Mouse (Mus musculus) intestine, embryonic 16.5 days (tissue): Measurements from ENCODE around the gene Epha10. TPM values are rescaled to one million over a fixed set of nuclear protein-coding genes. Genes with fewer than 3 reads are reported as not detected.
A peak's percentile ranks its signal among the peaks of the same experiment; 100 is the strongest.

Experiments
- ATAC-seq: fragments of 200-750 bp; cut with Nextera tagmentation; 2 replicates; pipeline ENCODE4 v1.8.0; 2017; ENCODE audit warnings: moderate TSS enrichment, moderate library complexity
- H3K27ac ChIP-seq: fragments of 300-500 bp; sonication (generic); 2 replicates; pipeline ENCODE4 v1.5.1; 2014; ENCODE audit warnings: mild to moderate bottlenecking, low read length
- H3K27me3 ChIP-seq: fragments of 300-500 bp; sonication (generic); replicated peaks from 2 replicates; pipeline ENCODE4 v1.6.1; 2014; ENCODE audit warnings: low read length, control low read depth, mixed read lengths; ENCODE audit not compliant: control insufficient read depth, insufficient read depth
- H3K36me3 ChIP-seq: fragments of 300-500 bp; sonication (generic); 2 replicates; pipeline ENCODE4 v1.6.1; 2014; ENCODE audit warnings: low read length, control low read depth; ENCODE audit not compliant: control insufficient read depth, insufficient read depth
- H3K4me1 ChIP-seq: fragments of 300-500 bp; sonication (generic); 2 replicates; pipeline ENCODE4 v1.6.1; 2014; ENCODE audit warnings: low read length, control low read depth, mixed read lengths; ENCODE audit not compliant: control insufficient read depth, insufficient read depth
- H3K4me2 ChIP-seq: fragments of 300-500 bp; sonication (generic); 2 replicates; pipeline ENCODE4 v1.6.1; 2014; ENCODE audit warnings: low read depth, low read length, control low read depth
- H3K4me3 ChIP-seq: fragments of 300-500 bp; sonication (generic); 2 replicates; pipeline ENCODE4 v1.5.1; 2014; ENCODE audit warnings: mild to moderate bottlenecking, low read length
- H3K9ac ChIP-seq: fragments of 300-500 bp; sonication (generic); 2 replicates; pipeline ENCODE4 v1.6.1; 2014; ENCODE audit warnings: low read depth, low read length
- H3K9me3 ChIP-seq: fragments of 300-500 bp; sonication (generic); 2 replicates; pipeline ENCODE4 v1.6.1; 2016; ENCODE audit warnings: low read length, control low read depth; ENCODE audit not compliant: control insufficient read depth
- WGBS: fragments of 180-500 bp; shearing (Covaris S2); extraction: QIAGEN DNeasy Blood & Tissue Kit; methylation state at CpG from one replicate; pipeline ENCODE4 v1.1.7; 2014; 5-methylcytosine and 5-hydroxymethylcytosine counted together
- polyA plus RNA-seq: library from polyadenylated mRNA; unstranded; fragments of >200 nt; fragmentation: Nextera tagmentation; extraction: Ambion mirVana; gene quantifications from 2 replicates; pipeline ENCODE4 v1.2.1, GENCODE M21; 2015

Epha10 gene
- polyA plus RNA-seq, 1 experiment from 2014 or later: 0.07 TPM

DNA sequence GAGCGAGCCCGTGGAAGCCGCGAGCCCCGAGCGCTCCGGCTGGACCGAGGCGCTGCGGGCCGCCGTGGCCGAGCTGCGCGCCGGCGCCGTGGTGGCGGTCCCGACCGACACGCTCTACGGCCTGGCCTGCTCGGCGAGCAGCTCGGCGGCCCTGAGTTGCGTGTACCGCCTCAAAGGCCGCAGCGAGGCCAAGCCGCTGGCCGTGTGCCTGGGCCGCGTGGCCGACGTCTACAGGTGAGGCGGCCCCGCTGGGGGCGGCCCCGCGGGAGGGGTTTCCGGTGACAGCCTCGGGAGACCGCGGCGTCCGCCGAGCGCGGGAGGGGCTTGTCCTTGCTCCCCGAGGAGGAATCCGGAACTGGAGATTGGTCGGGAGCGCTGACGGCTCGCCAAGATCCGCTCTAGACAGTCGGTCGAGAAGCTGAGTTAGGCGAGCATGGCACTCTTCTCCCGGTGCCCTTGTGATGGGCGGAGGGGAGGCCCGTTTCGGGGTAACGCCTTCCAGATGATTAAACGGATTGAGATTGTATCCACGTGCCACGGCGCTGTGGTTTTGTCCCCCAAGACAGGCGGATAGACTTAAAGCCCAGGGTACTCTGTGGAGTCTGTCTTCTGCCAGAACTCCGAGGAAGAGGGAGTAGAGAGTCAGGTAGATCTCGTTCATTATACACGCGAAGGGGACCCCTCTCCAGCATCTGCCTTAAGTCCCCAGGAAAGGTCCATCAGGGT, 29.6 kb upstream of the Epha10 start, which contains the start of gene 1110065P20Rik:
TSS of gene 1110065P20Rik (minus strand) at position 264 of the 726 bp plus-strand sequence.
- Histone ChIP-seq H3K9me3 (no peaks in the 10 kb centered on the region), H3K27ac (peak within 1 kb of the TSS; percentile 89), H3K36me3 (peaks cover 5% of the 10 kb centered on the region; the same call in 1 of the 2 replicates), H3K27me3 (no peaks in the 10 kb centered on the region), H3K4me2 (peak within 1 kb of the TSS; percentile 86), H3K4me3 (peak within 1 kb of the TSS; percentile 90), H3K4me1 (peaks cover 11% of the 10 kb centered on the region), H3K9ac (peak within 1 kb of the TSS; percentile 89)
- peak; percentile 86 for ATAC-seq
- under 1% methylated on average over 75 of the region's 75 CpGs for WGBS

DNA sequence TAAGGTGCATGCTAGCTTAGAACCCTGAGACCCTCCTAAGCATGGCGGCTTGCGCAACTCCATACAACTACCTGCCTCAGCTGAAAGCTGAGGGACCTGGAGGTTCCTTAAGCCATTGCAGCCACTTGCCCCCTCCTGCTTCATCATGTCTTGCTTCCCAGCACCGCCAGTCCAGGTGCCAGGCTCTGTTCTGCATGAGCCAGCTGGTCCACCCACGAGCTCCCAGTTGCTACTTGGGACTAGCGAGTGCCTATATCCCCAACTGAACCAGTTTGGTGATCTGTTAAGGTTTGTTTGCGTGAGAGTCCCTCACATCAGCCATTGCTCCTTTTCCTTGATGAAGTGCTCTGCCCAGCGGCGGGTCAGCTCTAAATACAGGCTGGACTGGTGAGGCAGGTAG, 24.4 kb upstream of the Epha10 start:
- 94% methylated on average over 8 of the region's 8 CpGs for WGBS

DNA sequence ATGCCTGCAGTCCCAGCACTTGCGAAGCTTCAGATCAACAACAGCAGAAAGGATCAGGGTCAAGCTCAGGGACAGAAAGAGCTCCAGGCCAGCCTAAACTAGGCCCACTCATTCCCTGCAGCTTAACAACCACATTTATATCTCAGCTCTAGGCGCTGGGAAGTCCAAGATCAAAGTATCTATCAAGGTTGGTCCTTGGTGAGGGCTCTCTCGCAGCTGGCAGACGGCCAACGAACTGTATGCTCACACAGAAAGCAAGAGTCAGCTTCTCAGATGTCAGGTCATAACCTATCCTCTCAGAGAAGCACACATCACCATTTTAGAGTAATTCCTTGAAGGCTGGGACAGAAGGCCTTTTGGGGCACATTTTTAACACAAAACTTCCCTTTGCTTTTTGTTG, 22.3 kb upstream of the Epha10 start:
- 54% methylated on average over 5 of the region's 5 CpGs for WGBS
- ATAC-seq: no peak
- Histone ChIP-seq H3K27me3 (peaks cover 25% of the 10 kb centered on the region), H3K4me2 (no peak overlapping the region), H3K4me3 (no peak overlapping the region), H3K4me1 (peaks cover 5% of the 10 kb centered on the region; the same call in 1 of the 2 replicates), H3K9me3 (no peaks in the 10 kb centered on the region), H3K36me3 (peaks cover 12% of the 10 kb centered on the region; the same call in 1 of the 2 replicates), H3K27ac (no peak overlapping the region), H3K9ac (no peak overlapping the region)

More for the DNA sequence above, 24.4 kb upstream of the Epha10 start:
- no peaks in the 10 kb centered on the region for H3K9me3 ChIP-seq
- peaks cover 8% of the 10 kb centered on the region for H3K27me3 ChIP-seq
- no peak overlapping the region for H3K27ac ChIP-seq
- no peak overlapping the region for H3K4me3 ChIP-seq
- no peak overlapping the region for H3K9ac ChIP-seq
- ATAC-seq: no peak
- no peak overlapping the region for H3K4me2 ChIP-seq
- peaks cover 6% of the 10 kb centered on the region for H3K4me1 ChIP-seq
- peaks cover 12% of the 10 kb centered on the region; the same call in 1 of the 2 replicates for H3K36me3 ChIP-seq

DNA sequence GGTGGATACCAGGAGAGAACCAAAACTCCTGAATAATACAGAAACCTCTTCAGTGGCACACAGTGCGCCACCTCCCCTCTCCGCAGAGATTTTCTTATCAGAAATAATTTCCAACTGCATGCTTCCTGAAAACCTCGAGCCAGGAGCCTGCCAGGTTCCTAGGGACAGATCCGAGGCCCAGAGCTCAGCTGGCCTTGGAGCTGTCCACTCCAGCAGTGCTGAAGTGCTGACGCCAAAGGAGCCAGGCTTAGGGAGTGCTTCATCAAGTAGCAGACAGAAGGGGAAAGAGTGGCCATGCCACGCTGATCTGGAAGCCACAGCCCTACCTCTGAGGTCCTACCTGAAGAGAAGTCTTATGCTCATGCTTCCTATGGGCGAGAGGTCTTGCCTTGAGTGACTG, 20.3 kb upstream of the Epha10 start:
- Histone ChIP-seq H3K4me2 (no peak overlapping the region), H3K4me3 (no peak overlapping the region), H3K9me3 (no peaks in the 10 kb centered on the region), H3K36me3 (peaks cover 9% of the 10 kb centered on the region; the same call in 1 of the 2 replicates), H3K4me1 (peaks cover 5% of the 10 kb centered on the region; the same call in 1 of the 2 replicates), H3K27ac (no peak overlapping the region), H3K27me3 (peaks cover 29% of the 10 kb centered on the region), H3K9ac (no peak overlapping the region)
- peak; percentile 49 for ATAC-seq
- WGBS: 8% methylated on average over 7 of the region's 7 CpGs

DNA sequence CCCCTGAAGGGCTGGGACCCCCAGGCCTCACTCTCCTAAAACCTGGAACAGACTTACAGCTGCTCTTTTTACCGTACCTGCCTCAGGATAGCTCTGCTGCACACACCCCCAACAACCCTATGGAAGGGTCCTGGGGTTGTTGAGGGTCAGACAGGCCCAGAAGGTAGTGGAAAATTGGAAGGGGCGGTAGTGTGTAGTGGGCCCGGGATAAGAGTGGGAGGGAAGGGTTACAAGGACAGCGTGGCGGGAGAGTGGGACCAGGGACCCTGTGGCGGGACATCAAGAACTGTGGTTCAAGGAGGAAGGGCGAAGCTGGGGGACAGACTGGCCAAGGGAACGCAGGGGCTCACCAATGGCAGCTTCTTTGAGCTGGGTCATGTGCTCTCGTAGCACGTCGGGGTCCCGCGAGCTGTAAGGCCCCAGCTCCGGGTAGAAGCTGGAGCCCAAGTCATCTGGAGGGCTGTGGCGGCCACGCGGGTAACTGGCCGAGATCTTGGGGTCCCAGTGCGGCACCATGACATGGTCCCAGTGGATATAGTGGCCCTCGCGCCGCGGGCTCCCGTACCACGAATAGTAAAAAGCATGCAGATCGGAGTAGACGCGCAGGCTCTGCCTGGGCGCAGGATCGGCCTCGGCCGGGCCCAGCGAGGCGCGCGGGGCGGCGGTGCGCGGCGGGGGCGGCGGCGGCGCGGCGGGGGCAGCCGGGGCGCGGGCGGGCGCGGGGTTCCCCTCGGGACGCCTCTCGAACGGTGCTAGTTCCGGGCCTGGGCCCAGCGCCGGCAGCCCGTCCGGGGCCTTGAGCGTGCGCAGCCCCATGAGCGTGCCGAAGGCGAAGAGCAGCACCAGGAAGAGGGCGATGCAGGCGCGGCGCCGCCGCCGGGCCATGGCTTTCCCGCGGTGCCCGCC, 19.2 kb upstream of the Epha10 start, which contains the start of gene Maneal:
TSS of gene Maneal (minus strand) at position 889 of the 906 bp plus-strand sequence.
- 7% methylated on average over 38 of the region's 77 CpGs for WGBS
- H3K9me3 ChIP-seq: no peaks in the 10 kb centered on the region
- ATAC-seq: peak; percentile 18; the same call in 1 of the 2 replicates
- peak within 1 kb of the TSS; percentile 49 for H3K4me3 ChIP-seq
- no peak within 1 kb of the TSS for H3K27ac ChIP-seq
- 0 out of 2 replicates have a peak, but pooled peaks cover 4% of the 10 kb centered on the region for H3K36me3 ChIP-seq
- H3K9ac ChIP-seq: peak within 1 kb of the TSS; percentile 51; the same call in 1 of the 2 replicates
- peaks cover 29% of the 10 kb centered on the region for H3K27me3 ChIP-seq
- H3K4me1 ChIP-seq: peaks cover 5% of the 10 kb centered on the region; the same call in 1 of the 2 replicates
- peak within 1 kb of the TSS; percentile 75 for H3K4me2 ChIP-seq

DNA sequence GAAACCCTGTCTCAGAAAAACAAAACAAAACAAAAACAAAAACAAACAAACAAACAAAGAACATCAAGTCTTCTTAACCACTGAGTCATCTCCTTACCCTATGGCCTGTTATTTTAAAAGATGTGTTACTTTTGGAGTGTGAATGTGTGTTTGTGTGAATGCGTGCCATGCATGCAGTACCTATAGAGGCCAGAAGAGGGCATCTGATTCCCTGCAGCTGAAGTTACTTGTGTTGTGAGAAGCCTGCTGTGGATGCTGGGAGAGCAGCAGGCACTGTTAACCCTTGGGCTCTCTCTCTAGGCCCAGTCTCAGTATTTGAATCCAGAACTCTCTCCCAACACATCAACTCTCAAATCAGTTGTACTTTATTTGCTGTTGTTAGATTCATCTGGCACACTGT, 8.0 kb upstream of the Epha10 start:
- Histone ChIP-seq H3K27ac (no peak overlapping the region), H3K4me1 (no peaks in the 10 kb centered on the region), H3K9ac (no peak overlapping the region), H3K4me3 (no peak overlapping the region), H3K4me2 (no peak overlapping the region), H3K9me3 (no peaks in the 10 kb centered on the region), H3K36me3 (no peaks in the 10 kb centered on the region), H3K27me3 (no peaks in the 10 kb centered on the region)
- WGBS: 93% methylated on average over 1 of the region's 1 CpGs
- no peak for ATAC-seq

DNA sequence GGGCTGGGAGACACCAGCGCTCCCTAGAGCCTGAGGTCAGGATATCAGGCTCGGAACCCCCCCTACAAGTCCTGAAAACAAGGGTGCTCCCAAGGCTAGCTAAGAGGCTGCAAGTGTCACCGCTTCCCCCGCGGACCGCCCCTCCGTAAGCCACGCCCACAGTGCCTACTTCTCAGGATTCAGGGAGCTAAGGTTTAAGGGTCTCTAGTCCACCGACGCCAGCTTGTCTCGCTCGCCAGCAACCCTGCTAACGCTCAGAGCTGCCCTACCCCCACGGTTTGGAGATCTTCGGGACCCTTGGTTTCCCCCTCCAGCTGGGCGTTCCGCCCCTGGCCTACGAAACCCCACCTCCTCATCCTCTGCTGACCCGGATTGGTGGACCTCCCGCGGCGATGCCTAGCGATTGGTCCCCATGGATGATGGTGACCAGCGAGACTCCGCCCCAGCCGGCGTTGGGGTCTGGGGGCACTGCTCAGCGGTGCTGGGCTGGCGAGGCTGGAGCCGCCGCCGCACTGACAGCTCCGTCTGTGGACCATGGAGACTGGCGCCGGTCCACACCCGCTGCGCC, 726 bp downstream of the Epha10 start:
- peak overlapping the region; percentile 39 for H3K4me3 ChIP-seq
- peaks cover 5% of the 10 kb centered on the region; the same call in 1 of the 2 replicates for H3K4me1 ChIP-seq
- H3K27ac ChIP-seq: no peak overlapping the region
- no peak overlapping the region for H3K9ac ChIP-seq
- H3K4me2 ChIP-seq: peak overlapping the region; percentile 50
- ATAC-seq: peak; percentile 70
- peaks cover 43% of the 10 kb centered on the region for H3K27me3 ChIP-seq
- H3K36me3 ChIP-seq: no peaks in the 10 kb centered on the region
- under 1% methylated on average over 37 of the region's 37 CpGs for WGBS
- H3K9me3 ChIP-seq: no peaks in the 10 kb centered on the region

DNA sequence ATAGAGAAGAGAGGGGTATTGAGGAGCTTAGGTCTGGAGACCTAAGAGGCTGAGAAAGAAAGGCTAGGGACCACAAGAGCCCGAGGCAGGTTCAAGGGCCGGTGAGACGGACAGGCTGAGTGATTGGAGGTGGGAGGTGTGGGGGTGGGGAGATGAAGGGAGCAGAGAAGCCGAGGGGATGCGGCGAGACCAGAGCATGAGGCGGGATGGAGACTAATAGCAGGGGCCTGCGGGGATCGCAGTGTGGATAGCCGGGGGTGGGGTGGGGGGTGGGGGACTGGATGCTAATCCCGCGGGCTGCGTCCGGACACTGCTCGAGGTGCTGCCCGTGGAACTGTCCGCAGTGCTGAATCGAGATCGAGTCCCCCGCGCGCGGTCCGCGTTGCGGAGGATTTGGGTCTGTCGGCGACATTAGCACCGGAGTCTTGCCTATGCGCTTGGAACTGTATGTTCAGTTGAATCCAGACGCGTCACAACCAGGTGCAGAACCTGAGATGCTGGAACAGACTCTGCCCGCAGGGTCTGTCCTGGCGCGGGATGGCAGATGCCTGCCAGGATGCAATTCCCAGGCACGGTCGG, 1.5 kb downstream of the Epha10 start:
- Histone ChIP-seq H3K4me2 (peak overlapping the region; percentile 50; the same call in 1 of the 2 replicates), H3K27me3 (peaks cover 43% of the 10 kb centered on the region), H3K36me3 (no peaks in the 10 kb centered on the region), H3K4me1 (peaks cover 5% of the 10 kb centered on the region; the same call in 1 of the 2 replicates), H3K9ac (no peak overlapping the region), H3K9me3 (no peaks in the 10 kb centered on the region), H3K4me3 (no peak overlapping the region), H3K27ac (no peak overlapping the region)
- 2% methylated on average over 37 of the region's 37 CpGs for WGBS
- ATAC-seq: no peak
